Mouse (Mus musculus) liver, embryonic 16.5 days (tissue): ENCODE data around the gene Jph3. TPM values are rescaled to one million over a fixed set of nuclear protein-coding genes. Genes with fewer than 3 reads are reported as not detected.

Experiments
- ATAC-seq: fragments of 200-750 bp; cut with Nextera tagmentation; 2 replicates; pipeline ENCODE4 v1.8.0; 2017; ENCODE audit warnings: low read depth, mild to moderate bottlenecking, moderate number of reproducible peaks, moderate library complexity
- H3K27ac ChIP-seq: fragments of 300-500 bp; sonication (generic); 2 replicates; pipeline ENCODE4 v1.5.1; 2014; ENCODE audit warnings: mild to moderate bottlenecking, low read length
- H3K27me3 ChIP-seq: fragments of 300-500 bp; sonication (generic); 2 replicates; pipeline ENCODE4 v1.6.1; 2014; ENCODE audit warnings: low read depth, low read length, mixed read lengths; ENCODE audit not compliant: control insufficient read depth, insufficient read depth
- H3K36me3 ChIP-seq: fragments of 300-500 bp; sonication (generic); 2 replicates; pipeline ENCODE4 v1.6.1; 2014; ENCODE audit warnings: mild to moderate bottlenecking; ENCODE audit not compliant: control insufficient read depth, insufficient read depth
- H3K4me1 ChIP-seq: fragments of 300-500 bp; sonication (generic); 2 replicates; pipeline ENCODE4 v1.6.1; 2014; ENCODE audit warnings: low read depth, low read length, mixed read lengths; ENCODE audit not compliant: control insufficient read depth
- H3K4me2 ChIP-seq: fragments of 300-500 bp; sonication (generic); 2 replicates; pipeline ENCODE4 v1.6.1; 2014; ENCODE audit warnings: low read depth, low read length, mixed read lengths
- H3K4me3 ChIP-seq: fragments of 300-500 bp; sonication (generic); 2 replicates; pipeline ENCODE4 v1.5.1; 2014; ENCODE audit warnings: low read depth, mild to moderate bottlenecking, low read length
- H3K9ac ChIP-seq: fragments of 300-500 bp; sonication (generic); 2 replicates; pipeline ENCODE4 v1.6.1; 2014; ENCODE audit warnings: low read depth, low read length
- H3K9me3 ChIP-seq: fragments of 300-500 bp; sonication (generic); replicated peaks from 2 replicates; pipeline ENCODE4 v1.6.1; 2016; ENCODE audit warnings: low read length; ENCODE audit not compliant: control insufficient read depth
- WGBS: fragments of 180-500 bp; shearing (Covaris S2); extraction: QIAGEN DNeasy Blood & Tissue Kit; methylation state at CpG from one replicate; pipeline ENCODE4 v1.1.7; 2014; ENCODE audit not compliant: insufficient replicate concordance; 5-methylcytosine and 5-hydroxymethylcytosine counted together
- polyA plus RNA-seq: library from polyadenylated mRNA; unstranded; fragments of >200 nt; fragmentation: Nextera tagmentation; extraction: Ambion mirVana; gene quantifications from 2 replicates; pipeline ENCODE4 v1.2.1, GENCODE M21; 2015

Jph3 gene
- polyA plus RNA-seq, 1 experiment from 2014 or later = 0.08 TPM

DNA sequence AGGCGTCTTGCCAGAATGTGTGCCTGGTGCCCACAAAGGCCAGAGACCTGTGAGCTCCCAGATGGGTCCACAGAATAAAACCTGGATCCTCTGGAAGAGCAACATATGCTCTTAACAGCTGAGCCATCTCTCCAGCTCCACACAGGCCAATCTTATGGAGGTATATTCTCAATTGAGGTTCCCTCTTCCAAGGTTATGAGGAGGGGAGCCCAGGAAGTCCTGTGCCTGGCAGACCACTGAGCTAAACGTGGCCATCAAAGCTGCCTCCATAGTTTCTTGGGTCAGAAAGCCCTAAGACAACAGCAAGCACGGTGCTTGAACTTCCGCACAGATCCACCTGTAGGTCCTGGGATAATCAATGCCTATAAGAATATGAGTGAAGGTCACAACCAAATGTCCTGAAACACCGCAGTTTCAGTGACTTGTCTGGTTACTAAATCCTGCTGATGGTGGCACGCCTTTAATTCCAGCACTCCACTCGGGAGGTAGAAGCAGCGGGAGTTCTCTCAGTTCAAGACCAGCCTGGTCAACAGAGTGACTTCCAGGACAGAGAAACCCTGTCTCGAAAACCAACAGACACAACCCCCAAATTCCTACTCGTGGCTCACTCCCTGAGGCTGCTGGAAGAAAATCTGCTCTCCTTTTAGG is 99.1 kb downstream of the Jph3 start:
- peak overlapping the region; percentile 89 for H3K4me2 ChIP-seq

GRCm38 (mm10) chr8:121829048-121829776 is 99.8 kb downstream of the Jph3 start, which contains the start of gene Klhdc4:
Gene Klhdc4, minus strand, starts transcription at chr8:121829569.
- no peaks in the 10 kb centered on the region for H3K36me3 ChIP-seq
- under 1% methylated on average over 68 of the region's 68 CpGs for WGBS
- ATAC-seq = peak; percentile 96
- no peaks in the 10 kb centered on the region for H3K27me3 ChIP-seq
- H3K4me3 ChIP-seq = peak within 1 kb of the TSS; percentile 80
- peaks cover 16% of the 10 kb centered on the region for H3K4me1 ChIP-seq
- no peak within 1 kb of the TSS for H3K27ac ChIP-seq
- peak within 1 kb of the TSS; percentile 89 for H3K4me2 ChIP-seq
- H3K9me3 ChIP-seq = no peaks in the 10 kb centered on the region
- peak within 1 kb of the TSS; percentile 82 for H3K9ac ChIP-seq

More for the DNA sequence above, 99.1 kb downstream of the Jph3 start:
- Histone ChIP-seq H3K4me1 (peaks cover 16% of the 10 kb centered on the region), H3K27ac (no peak overlapping the region), H3K36me3 (no peaks in the 10 kb centered on the region), H3K4me3 (peak overlapping the region; percentile 80), H3K9ac (peak overlapping the region; percentile 82), H3K9me3 (no peaks in the 10 kb centered on the region), H3K27me3 (no peaks in the 10 kb centered on the region)
- ATAC-seq = no peak
- WGBS = 27% methylated on average over 10 of the region's 10 CpGs

DNA sequence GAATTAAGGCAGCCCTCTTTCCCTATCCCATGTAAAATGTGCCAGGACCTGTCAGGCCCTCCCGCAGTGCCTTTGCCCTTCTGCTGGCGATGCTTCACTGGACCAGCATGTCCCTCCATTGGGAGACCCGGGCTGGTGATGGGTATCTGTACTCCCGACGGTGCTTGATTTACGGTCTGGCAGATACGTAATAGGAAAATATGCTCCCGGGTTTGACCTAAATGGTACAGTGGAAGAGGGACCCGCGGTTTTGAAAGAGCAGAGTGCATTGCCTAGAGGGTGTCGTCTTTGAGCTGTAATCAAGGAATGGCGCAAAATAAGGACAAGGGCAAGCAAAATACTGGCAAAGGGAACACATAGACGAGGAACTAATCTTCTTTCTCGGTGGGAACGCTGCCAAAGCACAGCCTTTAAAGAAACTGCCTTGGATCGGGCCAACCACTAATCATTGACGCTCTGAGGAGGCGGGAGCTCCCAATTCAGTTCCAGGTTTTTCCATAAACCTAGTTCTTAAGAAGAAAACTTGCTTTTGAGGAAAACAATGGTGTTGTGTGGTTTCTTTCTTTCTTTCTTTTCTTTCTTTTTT is 100.4 kb downstream of the Jph3 start:
- peak; percentile 46 for ATAC-seq
- Histone ChIP-seq H3K9me3 (no peaks in the 10 kb centered on the region), H3K4me3 (peak overlapping the region; percentile 80), H3K27me3 (no peaks in the 10 kb centered on the region), H3K4me2 (peak overlapping the region; percentile 89), H3K9ac (peak overlapping the region; percentile 82), H3K4me1 (peaks cover 16% of the 10 kb centered on the region), H3K36me3 (no peaks in the 10 kb centered on the region), H3K27ac (no peak overlapping the region)
- 20% methylated on average over 18 of the region's 18 CpGs for WGBS

DNA sequence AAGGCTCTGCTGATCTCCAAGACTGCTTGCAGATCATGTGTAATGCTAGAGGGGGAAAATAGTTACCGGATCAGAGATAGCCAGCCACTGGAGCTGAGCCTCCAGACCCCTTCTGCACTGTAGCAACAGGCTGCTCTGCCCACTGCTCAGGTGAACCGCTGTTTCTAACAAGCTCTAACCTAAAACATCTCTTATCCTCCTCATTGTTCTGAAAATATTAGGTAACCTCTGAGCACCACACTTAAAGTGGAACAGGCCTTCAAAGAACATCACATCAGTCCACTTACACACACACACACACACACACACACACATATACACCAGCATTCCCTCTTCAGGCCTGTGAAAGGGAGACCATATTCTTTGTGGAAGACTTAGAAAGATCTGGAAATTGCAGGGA is 102.6 kb downstream of the Jph3 start:
- 67% methylated on average over 2 of the region's 2 CpGs for WGBS
- Histone ChIP-seq H3K9ac (no peak overlapping the region), H3K27ac (0 out of 2 replicates have a peak overlapping the region, but pooled peaks have one; percentile 22), H3K36me3 (no peaks in the 10 kb centered on the region), H3K4me1 (peaks cover 16% of the 10 kb centered on the region), H3K9me3 (no peaks in the 10 kb centered on the region), H3K27me3 (no peaks in the 10 kb centered on the region), H3K4me3 (no peak overlapping the region), H3K4me2 (peak overlapping the region; percentile 26; the same call in 1 of the 2 replicates)
- ATAC-seq = no peak

DNA sequence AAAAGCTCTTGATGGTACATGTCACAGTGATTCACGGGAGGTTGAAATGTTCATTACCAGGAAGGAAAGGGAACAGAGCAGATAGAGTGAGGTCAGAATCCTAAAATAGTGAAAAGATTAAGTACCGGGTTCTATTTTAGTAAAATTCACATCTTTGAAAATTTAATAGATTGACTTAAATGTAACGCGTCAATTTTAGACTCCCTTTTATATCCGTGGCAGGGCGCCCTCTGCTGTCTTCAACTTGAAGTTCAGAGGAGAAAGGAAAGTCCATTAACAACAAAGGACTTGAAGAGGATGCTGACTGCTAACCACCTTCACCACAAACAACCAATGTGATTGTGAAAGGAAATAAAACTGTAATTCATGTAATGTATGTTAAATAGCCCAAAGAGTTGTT is 103.1 kb downstream of the Jph3 start:
- Histone ChIP-seq H3K4me1 (peaks cover 16% of the 10 kb centered on the region), H3K27me3 (no peaks in the 10 kb centered on the region), H3K9ac (no peak overlapping the region), H3K4me3 (peak overlapping the region; percentile 34; the same call in 1 of the 2 replicates), H3K27ac (0 out of 2 replicates have a peak overlapping the region, but pooled peaks have one; percentile 22), H3K36me3 (no peaks in the 10 kb centered on the region), H3K4me2 (peak overlapping the region; percentile 26; the same call in 1 of the 2 replicates), H3K9me3 (no peaks in the 10 kb centered on the region)
- 8% methylated on average over 6 of the region's 6 CpGs for WGBS
- no peak for ATAC-seq

DNA sequence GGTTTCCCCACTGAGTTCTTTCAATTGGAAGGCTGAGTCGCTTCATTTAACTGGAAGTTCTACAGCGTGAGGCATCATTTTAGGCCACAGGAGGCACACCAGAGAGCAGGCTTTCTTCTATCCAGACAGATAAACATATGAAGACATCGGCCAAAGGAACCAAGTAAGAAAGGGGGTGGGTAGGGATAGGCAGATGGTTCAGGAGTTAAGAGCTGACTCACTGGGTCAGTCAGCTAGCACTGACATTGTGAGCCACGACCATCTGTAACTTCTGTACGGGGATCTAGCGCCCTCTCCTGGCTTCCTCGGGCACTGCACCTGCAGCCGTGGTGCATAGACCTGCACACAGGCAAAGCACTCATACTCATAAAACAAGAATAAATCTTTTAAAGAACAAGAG is 111.8 kb downstream of the Jph3 start:
- H3K4me3 ChIP-seq = no peak overlapping the region
- no peaks in the 10 kb centered on the region for H3K9me3 ChIP-seq
- no peak for ATAC-seq
- H3K36me3 ChIP-seq = peaks cover 8% of the 10 kb centered on the region
- 37% methylated on average over 8 of the region's 8 CpGs for WGBS
- no peaks in the 10 kb centered on the region for H3K4me1 ChIP-seq
- no peak overlapping the region for H3K4me2 ChIP-seq
- no peak overlapping the region for H3K27ac ChIP-seq
- H3K27me3 ChIP-seq = no peaks in the 10 kb centered on the region
- H3K9ac ChIP-seq = no peak overlapping the region

GRCm38 (mm10) chr8:121842064-121842955 is 112.9 kb downstream of the Jph3 start:
- H3K27me3 ChIP-seq = no peaks in the 10 kb centered on the region
- no peak overlapping the region for H3K4me2 ChIP-seq
- H3K9me3 ChIP-seq = no peaks in the 10 kb centered on the region
- H3K4me1 ChIP-seq = peaks cover 3% of the 10 kb centered on the region
- H3K27ac ChIP-seq = no peak overlapping the region
- no peak overlapping the region for H3K4me3 ChIP-seq
- no peak for ATAC-seq
- 78% methylated on average over 8 of the region's 8 CpGs for WGBS
- H3K36me3 ChIP-seq = peaks cover 8% of the 10 kb centered on the region
- no peak overlapping the region for H3K9ac ChIP-seq

DNA sequence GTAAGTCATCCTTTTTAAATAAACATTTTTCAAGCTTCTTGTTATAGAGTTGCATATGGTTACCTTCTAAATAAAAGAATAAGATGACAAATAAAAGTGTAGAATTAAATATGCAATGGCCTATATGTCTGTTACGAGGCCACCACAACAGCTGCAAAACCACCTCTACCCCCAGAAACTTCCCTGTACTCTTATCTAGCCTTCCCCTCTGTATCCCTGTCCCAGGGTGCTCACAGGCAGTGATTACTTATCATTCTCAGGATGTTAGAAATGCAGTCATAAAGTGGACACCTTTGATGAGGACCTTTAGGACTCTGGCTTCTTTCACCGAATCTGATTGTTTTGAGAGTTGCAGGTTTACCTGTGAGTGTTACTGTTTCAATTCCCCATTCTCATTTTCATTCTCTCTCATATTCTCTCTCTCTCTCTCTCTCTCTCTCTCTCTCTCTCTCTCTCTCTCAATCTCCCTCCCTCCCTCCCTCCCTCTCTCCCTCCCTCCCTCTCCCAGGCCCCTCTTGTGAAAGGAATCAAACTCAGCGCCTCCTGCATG is 113.8 kb downstream of the Jph3 start:
- Histone ChIP-seq H3K9ac (no peak overlapping the region), H3K27me3 (no peaks in the 10 kb centered on the region), H3K9me3 (no peaks in the 10 kb centered on the region), H3K36me3 (peaks cover 8% of the 10 kb centered on the region), H3K4me3 (no peak overlapping the region), H3K4me1 (peaks cover 3% of the 10 kb centered on the region), H3K27ac (no peak overlapping the region), H3K4me2 (no peak overlapping the region)
- ATAC-seq = no peak
- WGBS = 53% methylated on average over 3 of the region's 3 CpGs
